Mouse (Mus musculus) frontal cortex, postnatal 36 days (tissue): Measurements from ENCODE around the gene Tsc22d3.
"Not testable (repeated sequence)": the region's sequence is repeated elsewhere in the genome, so short reads cannot be mapped to it uniquely, and the experiment has no call there.

Experiments
- DNase-seq, 2 experiments: peaks; one replicate each; pipeline ENCODE4 v3.0.0; 2022; ENCODE audit warnings: low spot score in 2 of 2

Gene Tsc22d3

GRCm38 (mm10) chrX:140500306-140500705 is 100.2 kb downstream of the Tsc22d3 start:
- DNase-seq: no peak

GRCm38 (mm10) chrX:140498431-140498830 is 102.0 kb downstream of the Tsc22d3 start:
- not testable (repeated sequence) for DNase-seq

GRCm38 (mm10) chrX:140494170-140494569 is 106.3 kb downstream of the Tsc22d3 start:
- DNase-seq: no peak

- DNase-seq: no peak
Observed at GRCm38 (mm10) chrX:140493527-140494029, 106.9 kb downstream of the Tsc22d3 start.

GRCm38 (mm10) chrX:140491884-140492571 is 108.4 kb downstream of the Tsc22d3 start:
- DNase-seq: peak in 1 of 2 experiments; percentile 34

GRCm38 (mm10) chrX:140490203-140490602 is 110.3 kb downstream of the Tsc22d3 start:
- no peak for DNase-seq
